Mouse (Mus musculus) testis, adult 2 months (tissue): ENCODE results near the gene Traf5.

ENCODE experiments used
- CTCF ChIP-seq: fragments of 200-500 bp; IDR thresholded peaks from 2 replicates; pipeline ENCODE4 v1.5.1; 2012; ENCODE audit warnings: low read depth, mild to moderate bottlenecking, inconsistent platforms, low read length, moderate library complexity; ENCODE audit not compliant: control insufficient read depth, insufficient read depth, insufficient replicate concordance
- POLR2A ChIP-seq: fragments of 200-500 bp; IDR thresholded peaks from 2 replicates; pipeline ENCODE4 v1.6.1; 2012; ENCODE audit warnings: low read depth, mild to moderate bottlenecking, inconsistent platforms, low read length, moderate library complexity; ENCODE audit not compliant: control insufficient read depth

GRCm38 (mm10) chr1:192130202-192130601 lies 37.8 kb upstream of the Traf5 start:
- TF ChIP-seq CTCF, result no peak
- TF ChIP-seq POLR2A, result no peak
